Mouse (Mus musculus) megakaryocyte progenitor cell, adult 5-6 weeks (primary cell): ENCODE measurements around the gene Hs6st3. TPM values are rescaled to one million over a fixed set of nuclear protein-coding genes. Genes with fewer than 3 reads are reported as not detected.

Experiments
- ATAC-seq: replicated peaks from 2 replicates; pipeline ENCODE4 v1.8.0; 2016; ENCODE audit warnings: mild to moderate bottlenecking, moderate TSS enrichment, inconsistent platforms; ENCODE audit not compliant: poor library complexity
- total RNA-seq, 2 experiments: library from RNA; stranded (forward) in 1 of 2; stranded (reverse) in 1 of 2; fragments of 157-497, 149-512 nt in 1 of 2; fragments of 200-1000 nt in 1 of 2; gene quantifications; 2 replicates each; pipeline versions ENCODE4 v1.2.3 to v1.2.4; 2015 to 2017

Gene Hs6st3
- total RNA-seq, 2 experiments from 2014 or later: not detected

DNA sequence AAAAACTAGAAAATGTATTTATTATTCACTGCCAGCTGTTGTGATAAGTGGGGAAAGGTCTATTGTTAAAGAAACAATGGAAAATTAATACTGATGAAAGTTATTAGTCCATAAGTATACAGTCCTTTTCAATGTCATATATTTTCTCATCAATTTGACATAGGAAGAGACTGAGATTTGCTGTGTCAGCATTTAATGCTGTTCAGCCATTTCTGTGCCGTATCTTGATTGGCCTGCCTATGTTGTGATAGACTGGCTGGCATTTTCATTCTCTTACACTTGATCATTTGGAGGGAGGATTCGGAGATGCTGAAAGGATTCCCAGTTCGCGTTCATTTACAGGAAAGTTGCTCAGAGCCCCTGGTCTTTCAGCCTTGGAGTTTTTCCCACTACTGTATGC, 735.5 kb downstream of the Hs6st3 start:
- no peak for ATAC-seq

DNA sequence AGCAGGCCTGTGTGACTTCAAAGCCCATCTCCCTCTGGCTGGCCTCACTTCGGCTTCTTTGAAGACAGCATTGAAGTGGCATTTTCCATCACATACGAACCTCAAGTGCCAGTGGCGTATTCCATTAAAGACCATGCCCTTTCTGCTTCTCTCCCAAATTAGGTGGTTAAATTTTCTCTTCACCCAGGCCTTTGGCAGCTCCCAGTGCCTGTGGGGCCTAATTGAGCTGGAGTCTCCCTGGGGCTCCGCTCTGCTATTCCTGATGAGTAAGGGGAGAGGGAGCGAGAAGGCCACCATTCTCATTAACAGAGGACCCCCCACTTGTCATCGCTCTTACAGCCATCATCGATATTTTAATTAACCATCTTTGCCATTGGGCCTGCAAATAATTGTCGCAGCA, 754.8 kb downstream of the Hs6st3 start:
- no peak for ATAC-seq

DNA sequence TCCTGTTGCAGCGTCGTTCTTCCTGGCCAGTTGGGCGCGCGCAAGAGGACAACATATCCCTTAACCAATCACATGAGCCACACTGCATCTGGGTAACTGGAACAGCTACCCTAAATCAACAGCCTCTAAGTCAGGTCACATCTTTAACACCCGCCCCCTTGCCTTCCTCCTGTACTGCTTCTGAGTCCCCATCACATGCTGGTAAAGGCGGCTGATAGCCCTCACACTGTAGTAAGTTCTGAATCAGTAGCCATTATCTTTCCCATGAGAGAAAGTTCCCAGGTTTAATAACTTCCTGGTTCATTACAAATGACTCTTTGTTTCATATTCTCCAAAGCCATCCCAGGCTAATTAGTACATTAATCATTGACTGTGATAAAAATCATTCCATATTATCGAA, 757.0 kb downstream of the Hs6st3 start:
- ATAC-seq: no peak

DNA sequence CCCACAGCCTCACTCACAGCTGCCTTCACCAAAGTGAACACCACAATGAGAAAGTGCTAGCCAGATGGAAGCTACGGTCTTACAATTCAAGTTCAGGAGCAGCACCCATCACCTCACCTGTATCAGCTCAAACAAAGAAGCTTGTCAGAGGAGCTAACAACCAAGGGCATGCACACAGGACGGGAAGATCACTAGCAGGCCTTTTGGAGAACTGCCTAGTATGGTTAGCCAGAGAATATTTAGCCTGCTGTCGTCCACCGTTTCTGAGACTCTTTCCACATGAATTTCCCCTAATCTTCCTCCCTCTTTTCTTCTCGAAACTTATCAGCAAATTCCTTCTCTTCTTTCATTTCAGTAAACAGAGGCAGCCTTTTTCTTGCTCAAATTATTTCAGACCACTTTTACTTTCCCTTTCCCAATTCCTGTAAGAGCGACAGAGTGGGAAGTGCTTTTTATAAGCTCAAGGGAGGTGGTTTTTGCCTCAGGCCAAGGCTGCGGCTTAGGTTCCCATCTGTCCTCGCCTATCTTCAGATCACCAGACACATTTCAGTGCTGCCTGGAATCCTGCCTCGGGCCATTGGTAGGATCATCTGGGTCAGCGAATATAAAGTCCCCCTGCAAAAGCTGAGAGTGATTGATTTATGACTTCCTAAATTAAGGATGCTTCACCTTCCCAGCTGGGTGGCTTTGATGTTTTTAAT, 757.8 kb downstream of the Hs6st3 start:
- peak; percentile 72 for ATAC-seq

DNA sequence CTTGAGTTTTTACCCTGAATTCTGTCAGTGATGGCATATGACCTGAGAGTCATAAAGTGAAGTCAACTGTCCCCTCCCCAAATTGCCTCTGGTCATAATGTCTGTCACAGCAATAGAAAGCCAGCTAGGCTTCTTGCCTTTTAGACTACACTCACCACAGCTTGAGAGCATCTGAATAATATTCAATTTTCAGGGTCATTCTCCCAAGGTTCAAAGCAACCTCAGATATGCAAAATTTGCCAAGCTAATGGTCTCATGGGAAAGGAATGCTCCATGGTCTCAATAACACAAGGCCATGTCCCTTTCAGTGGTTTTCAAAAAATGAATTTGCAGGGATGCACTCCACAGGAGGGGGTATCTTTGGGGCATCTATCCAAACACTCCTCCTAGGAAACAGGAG, 764.3 kb downstream of the Hs6st3 start:
- no peak for ATAC-seq

DNA sequence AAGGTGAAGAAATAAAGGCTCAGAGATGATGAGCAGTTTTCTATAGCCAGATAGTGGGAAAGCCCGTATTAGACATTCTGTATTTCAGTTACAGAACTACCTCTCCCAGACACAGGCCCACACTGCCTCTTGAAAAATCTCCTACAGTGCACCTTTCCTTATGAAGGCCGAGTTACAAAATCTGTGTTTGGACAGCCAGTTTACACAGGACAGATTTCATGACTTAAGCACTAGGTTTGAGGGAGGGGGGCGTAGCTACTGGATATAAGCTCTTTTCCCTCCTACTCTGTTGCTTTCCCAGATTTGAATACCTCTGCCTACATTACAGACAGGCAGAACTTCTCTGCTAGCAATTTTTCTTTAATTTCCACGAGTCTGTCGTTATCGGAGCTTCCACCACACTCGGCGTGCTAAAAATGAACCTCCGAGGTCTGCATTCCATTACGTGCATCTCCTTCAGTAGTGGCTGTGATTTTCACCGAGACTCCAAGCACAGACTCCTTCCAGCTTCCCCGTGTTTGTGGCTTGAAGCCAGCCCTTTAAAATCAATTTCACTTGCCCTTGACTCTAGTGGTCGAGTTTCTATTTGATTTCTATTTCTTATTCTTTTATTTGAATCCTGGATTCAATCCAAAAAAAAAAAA, 770.0 kb downstream of the Hs6st3 start:
- ATAC-seq: no peak

DNA sequence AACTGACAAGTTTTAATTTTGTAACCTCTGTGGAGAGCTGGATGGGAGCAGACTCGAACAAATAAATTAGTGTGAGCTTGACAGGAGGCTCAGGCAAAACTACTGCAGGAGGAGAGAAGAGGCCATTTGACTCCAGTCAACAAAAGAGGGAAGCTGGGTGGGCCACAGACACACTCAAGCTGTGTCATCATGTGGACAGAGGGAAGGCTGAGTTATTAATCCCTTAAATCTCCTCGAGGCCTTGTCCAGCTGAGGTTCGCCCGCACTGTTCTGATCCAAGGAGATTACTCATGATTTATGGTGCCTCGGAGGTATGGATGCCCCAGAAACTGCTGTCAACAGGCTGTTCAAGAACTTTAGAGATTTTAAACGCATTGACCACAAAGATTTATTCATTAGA, 776.4 kb downstream of the Hs6st3 start:
- ATAC-seq: no peak

DNA sequence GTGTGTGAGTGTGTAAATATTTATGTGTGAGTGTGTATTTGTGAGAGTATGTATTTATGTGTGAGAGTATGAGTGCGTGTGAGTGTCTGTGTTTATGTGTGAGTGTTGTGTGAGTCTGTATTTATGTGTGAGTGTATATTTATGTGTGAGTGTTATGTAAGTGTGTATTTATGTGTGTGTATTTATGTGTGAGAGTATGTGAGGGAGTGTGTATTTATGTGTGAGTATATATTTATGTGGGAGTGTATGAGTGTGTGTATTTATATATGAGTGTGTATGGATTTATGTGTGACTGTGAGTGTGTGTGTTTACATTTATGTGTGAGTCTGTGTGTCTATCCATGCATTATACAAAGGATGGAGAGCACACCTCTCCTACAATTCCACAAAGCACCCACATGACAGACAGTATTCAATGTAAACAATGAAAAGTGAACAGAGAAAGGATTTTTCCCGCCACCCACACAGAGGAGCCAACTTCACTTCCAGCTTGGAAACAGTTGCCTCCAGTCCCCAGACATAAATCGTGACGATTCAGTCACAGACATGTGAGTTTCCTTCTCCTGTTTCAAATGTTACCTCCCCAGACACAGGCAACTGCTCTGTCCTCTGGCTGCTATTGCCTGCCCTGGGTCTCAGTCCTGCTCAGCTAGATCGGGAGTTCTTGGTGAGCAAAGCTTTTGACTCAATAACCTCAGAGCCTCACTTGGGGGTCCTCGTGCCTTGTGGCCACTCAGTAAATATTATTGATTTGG, 780.3 kb downstream of the Hs6st3 start:
- no peak for ATAC-seq

DNA sequence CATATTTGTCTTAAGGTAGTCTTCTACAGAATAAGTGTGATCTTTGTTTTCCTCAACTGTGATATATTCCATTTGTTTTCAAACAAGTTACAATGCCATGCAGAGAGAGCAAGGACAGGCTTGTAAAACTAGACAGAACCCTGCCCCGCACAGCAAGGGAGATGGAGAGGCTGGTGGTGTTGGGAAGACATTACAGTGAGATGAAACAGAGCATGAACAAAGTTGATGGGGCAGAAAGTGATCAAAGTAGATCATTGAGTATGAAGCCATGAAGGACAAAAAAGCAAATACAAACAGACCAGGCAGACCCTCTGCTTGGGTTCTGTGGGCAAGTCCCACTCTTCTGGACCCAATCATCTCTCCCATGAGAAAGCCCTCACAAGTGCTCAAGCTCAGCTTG, 781.0 kb downstream of the Hs6st3 start:
- ATAC-seq: no peak

Other genes starting within 250 kb of the Hs6st3 start
- 0.46 and 0.49 TPM in 2 replicates for gene Dzip1, start 212.9 kb upstream of the Hs6st3 start, total RNA-seq (2015)
- 0.03 and 0.92 TPM in 2 replicates for gene Dzip1, start 212.9 kb upstream of the Hs6st3 start, total RNA-seq (2017)
- gene Dnajc3, start 200.4 kb upstream of the Hs6st3 start, total RNA-seq (2015): 69.2 and 72.5 TPM in 2 replicates
- 116 and 124 TPM in 2 replicates for gene Dnajc3, start 200.4 kb upstream of the Hs6st3 start, total RNA-seq (2017)
- 3.3 and 5.5 TPM in 2 replicates for gene Uggt2, start 38.9 kb upstream of the Hs6st3 start, total RNA-seq (2015)
- gene Uggt2, start 38.9 kb upstream of the Hs6st3 start, total RNA-seq (2017): 1.5 and 5.8 TPM in 2 replicates